Mouse (Mus musculus) gastrocnemius, postnatal 10 days (tissue): ENCODE measurements around the gene Neurl1a. TPM values are rescaled to one million over a fixed set of nuclear protein-coding genes. Genes with fewer than 3 reads are reported as not detected.
"Not testable (repeated sequence)": the region's sequence is repeated elsewhere in the genome, so short reads cannot be mapped to it uniquely, and the experiment has no call there.

Experiments
- DNase-seq: peaks from one replicate; pipeline ENCODE4 v3.0.0; 2021; ENCODE audit warnings: mixed read lengths
- long read RNA-seq, 2 experiments: library from polyadenylated mRNA; stranded (forward); transcript quantifications; one replicate each; pipeline ENCODE4 v2.0.0; 2021
- total RNA-seq, 2 experiments: library from RNA; stranded (reverse); gene quantifications; 2 replicates each; pipeline ENCODE4 v1.2.3; 2021

Gene Neurl1a
- total RNA-seq = 10 to 100 TPM; 49.9 to 64.5 TPM
- long read RNA-seq, experiment 1, full-length matches to known transcripts = 117 of 169 reads
- long read RNA-seq, experiment 1, partial matches to known transcripts = 36 of 169 reads
- long read RNA-seq, experiment 1, other reads (novel, unspliced or antisense) = 16 of 169 reads
- long read RNA-seq, experiment 2, full-length matches to known transcripts = 127 of 216 reads
- long read RNA-seq, experiment 2, partial matches to known transcripts = 61 of 216 reads
- long read RNA-seq, experiment 2, other reads (novel, unspliced or antisense) = 28 of 216 reads

- DNase-seq = peak; percentile 50
These were observed at the start of gene Neurl1a for GRCm38 (mm10) chr19:47178431-47179271. Neurl1a (plus strand) TSS chr19:47178820.

GRCm38 (mm10) chr19:47128835-47129234, 49.8 kb upstream of the Neurl1a start:
- no peak for DNase-seq

DNA sequence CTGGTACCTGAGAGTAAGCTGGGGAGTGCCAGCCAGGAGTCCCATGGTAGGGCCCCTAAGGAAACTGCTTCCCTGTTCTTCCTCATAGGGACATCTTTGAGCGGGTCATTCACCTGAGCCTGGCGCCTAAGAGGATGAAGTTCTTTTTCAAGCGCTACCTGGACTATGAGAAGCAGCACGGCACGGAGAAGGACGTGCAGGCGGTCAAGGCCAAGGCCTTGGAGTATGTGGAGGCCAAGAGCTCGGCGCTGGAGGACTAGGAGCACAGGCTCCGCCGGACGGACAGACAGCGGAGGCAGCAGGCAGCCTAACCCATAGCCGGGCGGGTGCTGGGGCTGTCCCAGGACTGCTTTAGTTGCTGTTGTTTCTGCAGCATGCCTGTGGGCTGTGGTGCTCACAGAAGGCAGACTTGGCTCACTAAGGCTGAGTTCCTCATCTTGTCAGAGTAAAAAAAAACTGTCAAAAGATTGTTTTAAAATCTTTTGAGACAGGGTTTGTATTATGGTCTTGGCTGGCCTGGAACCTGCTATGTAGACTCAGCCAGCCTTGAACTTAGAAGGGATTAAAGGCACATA, 48.0 kb upstream of the Neurl1a start:
- DNase-seq = no peak

DNA sequence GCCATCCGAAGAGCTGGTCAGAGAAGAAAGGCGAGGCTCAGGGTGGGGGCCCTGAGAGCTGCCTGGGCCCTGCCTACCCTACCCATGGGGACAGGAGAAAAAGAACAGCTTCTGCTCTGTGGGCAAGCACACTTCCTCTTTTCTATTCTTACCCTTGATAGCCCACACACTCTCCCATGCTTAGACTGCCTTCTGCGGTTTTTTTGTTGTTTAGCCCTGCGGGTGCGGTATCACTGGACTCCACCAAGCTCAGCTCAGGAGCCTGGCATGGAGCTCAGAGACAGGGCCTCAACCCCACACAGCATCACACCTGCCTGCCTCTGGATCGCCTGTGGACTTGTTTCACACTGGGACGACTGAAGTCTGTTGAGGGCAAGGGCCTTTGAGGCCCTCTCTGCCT, 45.5 kb upstream of the Neurl1a start:
- no peak for DNase-seq

GRCm38 (mm10) chr19:47135568-47135967, 43.1 kb upstream of the Neurl1a start:
- DNase-seq = no peak

DNA sequence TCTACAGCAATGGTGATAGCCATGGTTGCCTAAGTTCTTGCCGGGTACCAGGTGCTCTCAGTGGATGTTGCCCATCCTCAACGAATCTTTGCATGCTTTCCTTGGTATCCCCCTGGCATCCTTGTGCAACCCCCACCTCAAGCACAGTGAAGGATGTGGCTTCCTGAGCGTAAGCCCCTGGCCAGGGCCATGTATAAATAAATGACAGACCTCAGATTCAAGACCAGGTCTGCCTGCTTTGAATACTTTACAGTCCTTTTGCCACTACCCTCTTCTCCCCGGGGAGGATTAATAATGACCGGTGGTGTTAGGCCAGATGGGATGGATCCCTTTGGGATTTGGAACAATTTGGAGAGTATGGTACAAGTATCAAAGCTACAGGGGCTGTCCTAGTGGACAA, 42.5 kb upstream of the Neurl1a start:
- no peak for DNase-seq

- peak; percentile 57 for DNase-seq
These were observed 41.5 kb upstream of the Neurl1a start for GRCm38 (mm10) chr19:47137051-47137581.

GRCm38 (mm10) chr19:47137771-47138421, 40.7 kb upstream of the Neurl1a start, which contains the start of gene Calhm2:
Calhm2 (minus strand) TSS chr19:47138294.
- peak; percentile 65 for DNase-seq

GRCm38 (mm10) chr19:47139611-47140010, 39.0 kb upstream of the Neurl1a start:
- not testable (repeated sequence) for DNase-seq

DNA sequence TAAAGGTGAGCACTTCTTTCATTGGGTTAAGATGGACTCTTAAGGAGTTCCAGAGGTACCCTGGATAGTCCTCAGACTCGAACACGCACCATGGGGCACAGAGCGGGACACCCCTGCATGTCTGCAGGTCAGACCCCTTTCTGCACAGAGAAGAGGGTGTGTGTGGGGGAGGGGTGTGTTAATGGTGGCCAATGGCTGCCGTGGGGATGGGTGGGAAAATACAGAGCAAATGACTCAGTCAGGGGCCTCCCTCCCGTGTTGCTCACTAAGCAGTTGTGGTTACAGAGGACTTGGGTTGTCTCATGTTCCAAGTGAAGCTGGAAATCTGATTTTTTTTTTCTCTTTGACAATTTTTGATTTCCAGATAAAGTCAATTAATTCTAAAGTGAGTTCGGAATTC, 36.2 kb upstream of the Neurl1a start:
- DNase-seq = no peak

GRCm38 (mm10) chr19:47144154-47144553, 34.5 kb upstream of the Neurl1a start, which contains the start of gene Calhm1:
Calhm1 (minus strand) TSS chr19:47144254.
- DNase-seq = no peak

DNA sequence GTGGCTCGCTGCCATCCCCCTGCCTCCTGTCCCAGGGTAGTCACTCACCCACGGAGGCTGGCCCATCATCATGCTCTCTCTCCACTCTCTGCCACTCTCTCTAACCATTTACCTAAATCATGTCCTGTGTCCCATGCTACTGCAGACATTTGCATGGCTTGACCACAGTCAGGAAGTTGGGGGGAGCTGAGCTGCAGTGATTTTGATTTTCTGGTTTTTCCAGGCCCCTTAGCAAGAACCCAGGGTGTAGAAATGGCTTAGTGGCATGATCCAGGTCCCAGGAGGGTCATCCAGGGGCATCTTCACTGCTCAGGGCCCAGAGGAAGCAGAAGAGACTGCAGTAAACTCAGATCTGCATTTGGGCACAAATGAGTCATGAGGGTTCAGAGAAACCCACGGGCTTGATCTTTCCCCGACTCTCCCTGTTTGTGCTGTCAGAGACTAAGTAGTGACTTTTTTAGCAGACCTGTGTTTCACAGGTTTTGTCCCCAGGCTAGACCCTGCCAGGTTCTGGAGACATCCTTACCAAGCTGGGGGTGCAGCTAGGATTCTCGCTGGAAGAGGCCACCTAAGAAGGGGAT, 30.3 kb upstream of the Neurl1a start:
- no peak for DNase-seq

DNA sequence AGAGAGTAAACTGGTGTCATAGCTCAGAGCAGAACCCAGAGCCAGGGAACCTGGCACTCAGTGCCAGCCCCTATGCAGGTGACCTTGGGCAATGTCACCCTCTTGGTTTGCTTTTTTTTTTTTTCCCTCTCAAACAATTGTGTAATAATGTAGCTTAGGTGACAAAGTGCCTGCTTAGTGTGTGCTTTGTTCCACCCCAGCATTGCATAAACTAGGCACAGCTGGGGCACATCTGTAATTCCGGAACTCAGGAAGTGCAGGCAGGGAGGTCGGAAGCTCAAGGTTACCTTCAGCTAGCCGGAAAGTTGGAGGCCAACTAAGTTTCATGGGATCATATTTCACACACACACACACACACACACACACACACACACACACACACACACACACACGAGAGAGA, 28.8 kb upstream of the Neurl1a start:
- DNase-seq = no peak

DNA sequence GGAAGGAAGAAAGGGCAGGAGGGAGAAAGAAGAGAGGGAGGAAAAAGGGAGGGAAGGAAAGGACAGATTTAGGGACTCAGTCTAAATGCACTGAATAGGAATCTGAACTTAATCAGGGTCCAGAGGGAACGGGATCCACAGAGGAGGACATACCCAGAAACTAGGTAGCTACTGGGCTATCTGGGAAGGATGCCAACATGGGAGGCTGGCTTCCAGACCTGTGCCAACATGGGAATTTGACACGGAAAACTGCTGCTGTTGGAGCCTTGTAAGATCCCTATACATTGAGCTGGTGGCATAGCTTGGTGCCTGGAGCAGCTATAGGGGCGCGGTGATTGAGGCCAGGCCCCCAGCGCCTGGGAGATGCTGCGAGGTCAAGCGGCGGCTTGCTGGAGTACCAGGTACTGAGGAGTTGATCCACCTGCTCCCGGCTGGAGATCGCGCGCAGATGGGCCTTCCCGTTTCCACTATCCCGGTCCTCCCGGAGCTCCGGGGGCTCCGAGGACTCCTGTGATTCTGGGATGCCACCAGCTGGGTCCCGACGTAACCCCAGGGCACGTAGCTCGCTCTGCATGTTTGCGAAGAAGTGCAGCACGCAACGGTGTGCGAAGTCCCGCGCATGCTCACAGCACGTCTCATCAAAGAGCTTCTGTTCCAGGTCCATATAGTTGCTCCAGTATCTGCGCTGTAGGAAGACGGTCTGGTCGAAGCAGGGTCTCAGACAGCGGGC, 27.1 kb upstream of the Neurl1a start:
- no peak for DNase-seq

DNA sequence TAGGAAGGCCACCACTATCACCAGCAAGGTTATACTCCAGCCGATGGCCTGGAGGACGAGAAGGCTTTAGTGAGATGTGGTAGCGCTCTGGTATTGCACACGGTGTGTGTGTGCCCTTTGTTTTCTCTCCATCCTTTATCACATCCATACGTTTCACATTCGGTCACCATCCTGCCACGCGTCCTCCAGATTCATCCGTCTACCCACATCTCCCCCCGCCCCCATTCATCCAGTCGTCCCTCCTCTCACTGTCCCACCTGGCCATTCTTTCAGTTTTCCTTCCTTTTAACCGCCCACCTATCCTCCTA, 26.6 kb upstream of the Neurl1a start:
- no peak for DNase-seq

DNA sequence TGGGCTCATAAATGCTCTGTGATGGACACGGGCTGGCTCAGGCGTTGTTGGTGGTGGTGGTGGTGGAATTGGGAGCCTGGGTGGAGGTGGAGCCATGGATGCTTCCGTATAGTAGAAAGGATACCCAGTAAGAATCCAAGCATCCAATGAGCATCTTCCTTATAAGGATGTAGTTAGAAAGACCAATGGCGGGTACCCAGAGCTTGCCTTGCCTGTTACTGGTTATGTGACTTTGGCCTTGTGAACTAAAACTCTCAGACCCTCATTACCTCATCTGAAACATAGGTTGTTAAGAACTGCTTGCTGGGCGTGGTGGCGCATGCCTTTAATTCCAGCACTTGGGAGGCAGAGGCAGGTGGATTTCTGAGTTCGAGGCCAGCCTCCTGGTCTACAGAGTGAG, 24.9 kb upstream of the Neurl1a start:
- DNase-seq = no peak

DNA sequence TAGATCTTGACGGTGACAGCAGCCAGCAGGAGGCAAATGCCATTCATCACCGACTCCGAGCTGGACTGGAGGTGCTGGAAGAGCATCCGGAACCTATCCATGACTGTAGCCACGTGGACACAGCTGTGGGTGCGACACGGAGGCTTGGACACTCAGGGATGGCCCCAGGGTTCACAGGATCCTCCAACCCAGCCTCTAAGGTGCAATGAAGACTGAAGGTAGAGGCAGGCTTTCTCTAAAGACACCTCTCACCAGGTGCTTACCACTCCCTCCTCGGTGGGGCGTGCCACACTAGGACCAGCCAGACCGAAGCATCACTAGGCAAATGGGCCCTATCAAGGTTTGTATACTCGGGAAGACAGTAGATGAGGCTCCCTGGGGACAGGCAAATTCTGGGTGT, 21.0 kb upstream of the Neurl1a start, which contains the start of gene Calhm3:
Calhm3 (minus strand) TSS at position 101 of the 400 bp plus-strand sequence.
- no peak for DNase-seq

DNA sequence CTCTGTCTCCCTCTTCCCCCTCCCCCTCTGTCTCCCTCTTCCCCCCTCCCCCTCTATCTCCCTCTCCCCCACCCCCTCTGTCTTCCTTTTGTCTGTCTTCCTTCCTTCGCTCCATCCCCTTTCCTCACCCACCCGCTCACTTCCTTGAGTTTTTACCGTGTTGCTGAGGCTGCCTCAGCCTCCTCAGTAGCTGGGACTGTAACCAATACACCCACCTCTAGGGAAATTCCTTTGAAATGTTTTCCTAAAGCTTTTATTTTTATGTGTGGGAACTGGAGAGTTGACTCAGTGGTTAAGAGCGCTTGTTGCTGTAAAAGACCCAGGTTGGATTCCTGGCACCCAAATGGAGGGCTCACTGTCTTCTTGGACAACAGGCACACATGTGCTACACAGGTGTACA, 17.0 kb upstream of the Neurl1a start:
- no peak for DNase-seq

GRCm38 (mm10) chr19:47163176-47163744, 15.4 kb upstream of the Neurl1a start:
- DNase-seq = no peak

DNA sequence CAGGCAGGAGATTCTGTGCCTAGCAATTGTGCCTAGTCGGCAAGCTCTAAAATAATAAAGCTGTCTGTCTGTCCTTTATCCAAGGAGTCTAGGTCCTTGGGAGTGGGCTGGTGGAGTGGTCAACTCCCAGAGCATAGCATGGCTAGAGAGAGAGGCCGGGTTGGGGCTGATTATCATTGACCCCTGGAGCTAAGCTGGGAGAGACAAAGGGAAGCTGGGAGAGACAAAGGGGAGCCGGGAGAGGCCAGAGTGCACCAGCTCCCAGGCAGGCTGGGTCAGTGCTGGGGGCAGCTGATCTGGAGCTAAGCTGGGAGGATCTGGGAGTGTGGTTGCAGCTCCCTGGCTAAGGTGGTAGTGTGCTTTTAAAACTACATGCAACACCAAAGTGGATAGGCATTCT, 11.9 kb upstream of the Neurl1a start:
- no peak for DNase-seq
